Mouse (Mus musculus): ENCODE measurements around the gene Gsto1. TPM values are rescaled to one million over a fixed set of nuclear protein-coding genes. Genes with fewer than 3 reads are reported as not detected.
A peak's percentile ranks its signal among the peaks of the same experiment; 100 is the strongest.
"Not testable (repeated sequence)": the region's sequence is repeated elsewhere in the genome, so short reads cannot be mapped to it uniquely, and the experiment has no call there.

Gsto1 gene
- polyA plus RNA-seq, 1 experiment from 2014 or later, result 84.0 TPM

DNA sequence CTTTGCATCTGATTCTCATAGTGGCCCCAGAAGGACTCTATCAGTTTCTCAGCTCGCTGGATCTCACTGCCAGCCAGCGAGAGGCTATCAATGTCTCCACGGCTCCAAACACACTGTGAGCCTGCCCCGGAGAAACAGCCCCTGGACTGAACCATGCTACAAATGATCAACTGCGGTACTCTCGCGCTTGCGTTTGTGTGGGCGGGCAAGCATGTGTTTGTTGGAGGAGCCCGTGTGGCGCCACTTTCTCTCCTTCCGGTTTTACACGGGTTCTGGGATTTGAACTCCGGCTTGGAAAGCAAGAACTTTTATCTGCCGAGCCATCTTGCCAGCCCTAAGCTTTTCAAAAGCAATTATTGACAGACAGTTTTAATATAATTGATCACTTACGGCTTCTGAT lies 22.5 kb upstream of the Gsto1 start:
- Histone ChIP-seq H3K36me3 (no peaks in the 10 kb centered on the region), H3K9me3 (replicated peaks) (no peaks in the 10 kb centered on the region), H3K4me1 (replicated peaks) (peaks cover 7% of the 10 kb centered on the region), H3K4me3 (no peak overlapping the region), H3K9ac (no peak overlapping the region), H3K27me3 (replicated peaks) (peaks cover 7% of the 10 kb centered on the region), H3K4me2 (no peak overlapping the region), H3K27ac (ENCODE audit: poor library complexity, severe bottlenecking) (no peak overlapping the region)
- WGBS, result 77% methylated on average over 16 of the region's 16 CpGs
- no peak for ATAC-seq (ENCODE audit: insufficient number of reproducible peaks, low FRiP score)

DNA sequence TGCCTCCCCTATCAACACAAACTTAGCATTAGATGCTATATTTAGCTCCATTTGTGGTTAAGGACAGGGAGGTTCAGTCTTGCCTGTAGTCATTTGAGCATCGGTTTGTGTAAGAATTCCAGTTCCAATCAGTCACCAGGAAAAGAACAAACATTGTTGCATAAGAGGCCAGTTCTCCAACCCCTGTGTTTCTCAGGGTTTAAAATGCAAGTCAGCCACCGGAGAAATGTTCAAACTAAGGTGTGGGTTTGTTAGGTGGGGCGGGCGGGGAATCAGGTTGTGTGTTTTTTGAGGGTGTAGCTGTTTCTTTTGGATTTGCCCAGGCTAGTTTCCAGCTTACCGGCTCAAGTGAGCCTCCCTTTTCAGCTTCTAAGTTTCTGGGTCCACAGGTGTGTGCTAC lies 20.2 kb upstream of the Gsto1 start:
- Histone ChIP-seq H3K9ac (no peak overlapping the region), H3K4me2 (no peak overlapping the region), H3K36me3 (no peaks in the 10 kb centered on the region), H3K9me3 (replicated peaks) (no peaks in the 10 kb centered on the region), H3K27me3 (replicated peaks) (peaks cover 14% of the 10 kb centered on the region), H3K27ac (ENCODE audit: poor library complexity, severe bottlenecking) (no peak overlapping the region), H3K4me3 (no peak overlapping the region), H3K4me1 (replicated peaks) (peaks cover 10% of the 10 kb centered on the region)
- 83% methylated on average over 5 of the region's 5 CpGs for WGBS
- ATAC-seq (ENCODE audit: insufficient number of reproducible peaks, low FRiP score), result no peak

DNA sequence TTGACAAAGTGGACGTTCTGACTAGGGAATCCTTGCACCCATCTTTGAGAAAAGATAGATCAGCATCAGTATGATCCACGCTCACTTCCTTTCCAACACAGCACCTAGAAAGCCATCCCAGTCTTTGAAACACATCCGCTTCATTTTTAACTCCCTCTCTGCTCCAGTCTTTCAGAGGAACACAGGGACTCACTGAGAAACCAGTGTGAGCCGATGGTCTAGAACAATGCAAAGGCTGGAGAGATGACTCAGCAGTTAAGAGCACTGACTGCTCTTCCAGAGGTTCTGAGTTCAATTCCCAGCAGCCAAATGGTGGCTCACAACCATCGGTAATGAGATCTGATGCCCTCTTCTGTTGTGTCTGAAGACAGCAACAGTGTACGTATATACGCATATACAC lies 19.0 kb upstream of the Gsto1 start:
- WGBS, result 78% methylated on average over 7 of the region's 7 CpGs
- no peak overlapping the region for H3K4me2 ChIP-seq
- no peak overlapping the region for H3K27ac ChIP-seq (ENCODE audit: poor library complexity, severe bottlenecking)
- peaks cover 10% of the 10 kb centered on the region for H3K4me1 ChIP-seq (replicated peaks)
- no peaks in the 10 kb centered on the region for H3K36me3 ChIP-seq
- no peaks in the 10 kb centered on the region for H3K9me3 ChIP-seq (replicated peaks)
- no peak for ATAC-seq (ENCODE audit: insufficient number of reproducible peaks, low FRiP score)
- no peak overlapping the region for H3K4me3 ChIP-seq
- no peak overlapping the region for H3K9ac ChIP-seq
- peaks cover 20% of the 10 kb centered on the region for H3K27me3 ChIP-seq (replicated peaks)

DNA sequence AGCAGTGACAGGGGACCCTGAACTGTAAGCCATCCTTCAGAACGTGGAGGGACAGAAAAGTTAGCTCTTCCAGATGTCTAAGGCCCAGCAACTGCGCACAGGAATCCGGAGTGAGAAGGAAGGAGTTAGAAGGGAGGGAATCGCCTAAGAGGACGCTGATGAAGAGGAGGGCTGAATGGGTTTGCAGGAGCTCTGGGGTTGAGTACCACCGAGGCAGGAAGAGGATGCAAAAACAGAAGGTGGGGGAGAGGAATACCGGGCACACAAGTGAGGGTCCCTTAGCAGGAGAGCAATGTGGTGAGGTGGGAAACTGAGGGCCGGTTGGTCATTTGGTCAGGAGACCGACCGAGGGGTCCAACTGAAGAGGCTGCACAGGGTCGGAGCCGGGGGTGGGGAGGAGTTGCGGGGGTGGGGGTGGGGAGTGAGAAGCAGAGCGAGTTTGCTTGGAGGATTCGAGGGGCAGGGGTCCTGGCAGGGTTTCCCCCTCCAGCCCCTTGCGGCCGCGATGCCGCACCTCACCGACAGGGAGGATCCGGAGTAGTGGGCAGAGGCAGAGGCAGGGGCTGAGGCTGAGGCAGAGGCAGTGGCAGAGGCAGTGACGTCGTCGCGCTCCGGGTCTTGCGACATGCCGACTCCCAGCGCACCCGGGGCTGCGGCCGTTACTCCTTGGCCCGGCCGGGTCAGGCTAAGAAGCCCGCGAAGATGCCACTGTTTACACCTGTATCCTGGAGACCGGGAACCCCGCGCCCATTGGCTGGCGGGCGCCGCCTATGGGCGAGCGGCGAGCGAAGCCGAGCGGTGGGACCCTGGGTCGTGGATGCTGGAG lies 17.9 kb upstream of the Gsto1 start:
- peak; percentile 86 for ATAC-seq (ENCODE audit: insufficient number of reproducible peaks, low FRiP score)
- WGBS, result 3% methylated on average over 49 of the region's 49 CpGs

DNA sequence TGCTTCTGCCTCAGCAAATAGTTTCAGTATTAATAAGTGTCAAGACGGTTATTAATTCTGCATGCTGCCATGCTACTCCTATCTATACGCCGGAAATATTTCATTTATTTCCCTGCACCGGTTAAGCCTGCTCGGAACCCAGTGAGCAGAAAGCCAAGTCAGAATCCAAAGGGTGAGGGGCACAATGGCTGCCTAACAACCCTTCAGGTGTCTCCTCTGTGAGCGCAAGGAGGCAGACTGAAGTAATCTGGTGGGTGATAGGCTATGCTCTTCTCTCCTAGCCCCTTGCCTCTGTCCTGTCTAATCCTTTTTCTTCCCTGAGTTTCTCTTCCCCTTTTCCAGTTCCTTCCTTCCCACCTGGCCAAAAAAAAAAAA lies 17.3 kb upstream of the Gsto1 start:
- 2% methylated on average over 6 of the region's 6 CpGs for WGBS
- Histone ChIP-seq H3K4me2 (peak overlapping the region; percentile 98), H3K4me1 (replicated peaks) (peaks cover 10% of the 10 kb centered on the region), H3K36me3 (no peaks in the 10 kb centered on the region), H3K9ac (peak overlapping the region; percentile 60), H3K9me3 (replicated peaks) (no peaks in the 10 kb centered on the region), H3K27me3 (replicated peaks) (peaks cover 20% of the 10 kb centered on the region), H3K27ac (ENCODE audit: poor library complexity, severe bottlenecking) (no peak overlapping the region), H3K4me3 (peak overlapping the region; percentile 62)
- ATAC-seq (ENCODE audit: insufficient number of reproducible peaks, low FRiP score), result no peak

More for the DNA sequence above, 17.9 kb upstream of the Gsto1 start:
- H3K4me3 ChIP-seq, result peak overlapping the region; percentile 62
- no peak overlapping the region for H3K27ac ChIP-seq (ENCODE audit: poor library complexity, severe bottlenecking)
- H3K27me3 ChIP-seq (replicated peaks), result peaks cover 20% of the 10 kb centered on the region
- H3K9me3 ChIP-seq (replicated peaks), result no peaks in the 10 kb centered on the region
- H3K4me2 ChIP-seq, result peak overlapping the region; percentile 98
- H3K36me3 ChIP-seq, result no peaks in the 10 kb centered on the region
- peak overlapping the region; percentile 60 for H3K9ac ChIP-seq
- H3K4me1 ChIP-seq (replicated peaks), result peaks cover 10% of the 10 kb centered on the region

DNA sequence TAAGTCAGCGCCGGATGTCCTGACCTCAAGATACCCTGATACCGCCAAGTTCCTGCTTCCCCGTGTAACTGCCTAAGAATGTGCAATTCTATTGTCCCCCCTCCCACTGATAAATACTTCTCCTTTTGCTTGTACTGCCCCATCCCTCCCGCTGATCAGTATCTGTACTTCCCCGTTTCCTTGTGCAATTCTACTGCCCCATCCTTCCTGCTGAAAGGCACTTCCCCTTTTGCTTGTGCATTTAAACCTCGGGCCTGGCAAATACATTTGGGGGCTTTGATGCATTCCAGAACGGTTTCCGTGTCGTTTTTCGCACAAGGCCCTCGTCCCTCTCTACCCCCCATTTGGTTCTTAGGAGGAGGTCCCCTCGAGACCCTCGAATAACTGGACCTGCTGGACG lies 13.5 kb upstream of the Gsto1 start:
- WGBS, result 65% methylated on average over 15 of the region's 15 CpGs
- H3K4me1 ChIP-seq (replicated peaks), result peaks cover 10% of the 10 kb centered on the region
- not testable (repeated sequence) for ATAC-seq (ENCODE audit: insufficient number of reproducible peaks, low FRiP score); H3K36me3 ChIP-seq; H3K4me2 ChIP-seq; H3K27ac ChIP-seq (ENCODE audit: poor library complexity, severe bottlenecking); H3K9ac ChIP-seq; H3K9me3 ChIP-seq (replicated peaks); H3K4me3 ChIP-seq
- peaks cover 20% of the 10 kb centered on the region for H3K27me3 ChIP-seq (replicated peaks)

DNA sequence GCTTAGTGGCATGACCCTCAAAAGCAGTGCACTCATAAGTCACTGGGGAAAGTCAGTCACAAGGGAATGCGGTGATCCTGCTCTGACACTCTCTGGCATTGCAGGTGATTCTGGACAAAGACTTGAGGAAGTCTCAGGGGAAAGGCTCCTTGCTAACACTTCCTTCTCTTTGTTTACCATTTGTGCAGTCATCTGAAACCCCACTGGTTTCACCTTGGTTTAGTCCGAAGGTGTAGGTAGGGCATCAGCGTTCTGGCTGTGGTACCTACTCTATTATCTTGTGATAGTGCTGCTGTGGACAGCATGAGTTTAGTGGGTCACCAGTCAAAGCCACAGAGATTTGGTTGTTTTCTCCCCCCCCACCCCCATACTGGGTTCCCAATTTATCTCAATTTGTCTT lies 5.0 kb upstream of the Gsto1 start:
- Histone ChIP-seq H3K9ac (no peak overlapping the region), H3K27me3 (replicated peaks) (no peaks in the 10 kb centered on the region; the same call in 1 of the 2 replicates), H3K4me3 (no peak overlapping the region), H3K9me3 (replicated peaks) (no peaks in the 10 kb centered on the region), H3K36me3 (no peaks in the 10 kb centered on the region), H3K4me2 (no peak overlapping the region), H3K27ac (ENCODE audit: poor library complexity, severe bottlenecking) (no peak overlapping the region), H3K4me1 (replicated peaks) (peaks cover 10% of the 10 kb centered on the region)
- WGBS, result 83% methylated on average over 3 of the region's 3 CpGs
- ATAC-seq (ENCODE audit: insufficient number of reproducible peaks, low FRiP score), result no peak

DNA sequence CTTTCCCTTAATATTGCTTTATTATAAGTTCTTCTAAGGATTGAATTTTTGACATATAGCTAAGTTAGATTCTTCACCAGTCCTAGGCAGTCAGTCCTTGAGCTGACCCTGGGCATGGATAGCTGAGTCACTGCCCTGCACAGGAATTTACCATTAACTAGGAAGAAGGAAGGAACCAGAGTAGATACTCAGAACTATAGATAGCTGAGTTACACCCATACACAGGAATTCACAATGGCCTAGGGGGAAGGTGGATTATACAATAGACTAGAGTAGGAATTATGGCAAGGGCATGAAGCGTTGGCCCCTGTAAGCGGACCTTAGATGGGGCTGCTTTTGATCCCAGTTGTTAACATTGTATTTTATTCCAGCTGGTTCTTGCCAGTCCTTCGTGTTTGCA lies 2.6 kb upstream of the Gsto1 start:
- H3K4me1 ChIP-seq (replicated peaks), result peaks cover 13% of the 10 kb centered on the region
- H3K9ac ChIP-seq; H3K27ac ChIP-seq (ENCODE audit: poor library complexity, severe bottlenecking); H3K4me2 ChIP-seq; H3K36me3 ChIP-seq; ATAC-seq (ENCODE audit: insufficient number of reproducible peaks, low FRiP score); H3K27me3 ChIP-seq (replicated peaks); H3K9me3 ChIP-seq (replicated peaks); H3K4me3 ChIP-seq: not testable (repeated sequence)
- WGBS, result 80% methylated on average over 3 of the region's 3 CpGs

DNA sequence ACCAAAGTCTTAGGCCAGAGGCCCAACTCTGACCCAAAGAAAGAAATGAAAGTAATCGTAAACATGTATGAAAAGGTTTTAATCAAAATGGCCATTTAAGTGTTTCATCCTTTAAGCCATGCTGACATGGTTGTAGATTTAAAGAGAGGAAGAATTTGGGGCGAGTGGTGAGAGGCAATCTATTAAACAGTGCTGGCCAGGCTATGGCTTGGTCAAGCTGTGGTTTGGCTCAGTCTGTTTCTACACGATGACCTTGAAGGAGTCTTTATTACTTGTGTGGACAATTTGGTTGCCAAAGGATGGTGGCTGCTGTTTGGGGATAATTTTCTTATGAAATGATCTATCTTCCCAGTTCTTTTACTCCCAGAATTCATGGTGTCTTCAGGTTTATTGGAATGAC lies 1.7 kb upstream of the Gsto1 start:
- no peak overlapping the region for H3K27ac ChIP-seq (ENCODE audit: poor library complexity, severe bottlenecking)
- H3K4me2 ChIP-seq, result no peak overlapping the region
- ATAC-seq (ENCODE audit: insufficient number of reproducible peaks, low FRiP score), result no peak
- WGBS, result 83% methylated on average over 3 of the region's 3 CpGs
- peaks cover 13% of the 10 kb centered on the region for H3K4me1 ChIP-seq (replicated peaks)
- no peaks in the 10 kb centered on the region; the same call in 1 of the 2 replicates for H3K27me3 ChIP-seq (replicated peaks)
- H3K4me3 ChIP-seq, result no peak overlapping the region
- H3K9me3 ChIP-seq (replicated peaks), result no peaks in the 10 kb centered on the region
- H3K36me3 ChIP-seq, result no peaks in the 10 kb centered on the region
- no peak overlapping the region for H3K9ac ChIP-seq

DNA sequence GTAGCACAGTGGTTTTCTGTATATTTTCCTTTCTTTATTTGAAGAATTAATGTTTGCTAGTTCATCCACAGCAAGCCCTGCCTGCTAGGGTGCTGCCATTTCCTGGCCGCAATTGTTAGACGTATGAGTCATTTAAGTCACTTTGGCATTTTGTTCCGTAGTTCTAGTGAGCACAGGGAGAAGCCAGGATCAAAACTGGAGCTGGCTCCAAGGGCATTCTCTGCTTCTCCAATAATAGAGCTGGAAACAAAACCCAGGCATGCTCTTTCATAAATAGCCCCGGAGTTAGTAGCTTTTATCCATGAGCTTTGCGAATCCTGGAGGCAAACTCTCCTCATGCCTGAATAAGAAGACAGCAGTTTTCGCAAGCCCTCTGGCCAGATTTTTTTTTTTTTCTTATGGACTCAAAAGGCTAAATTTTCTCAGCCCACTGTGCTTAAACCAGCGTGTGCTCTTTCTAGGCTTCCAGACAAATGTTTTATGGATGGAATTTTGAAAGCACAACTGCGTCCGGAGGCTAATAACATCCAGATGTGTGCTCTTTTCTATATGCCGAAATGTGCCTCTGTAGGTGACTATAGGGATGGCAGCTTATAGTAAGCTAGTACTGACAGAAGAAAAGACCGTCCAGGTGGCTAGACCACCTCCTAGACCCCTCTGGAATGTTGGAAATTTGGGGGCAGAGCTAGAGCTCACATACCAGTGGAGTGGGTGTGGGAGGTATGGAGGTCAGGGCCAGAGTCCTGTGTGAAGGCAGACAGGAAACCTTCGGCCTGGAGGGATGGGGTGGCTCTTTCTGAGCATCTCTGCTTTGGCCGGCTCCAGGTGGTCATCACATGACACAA lies 597 bp upstream of the Gsto1 start:
- Histone ChIP-seq H3K4me2 (peak overlapping the region; percentile 99), H3K27ac (ENCODE audit: poor library complexity, severe bottlenecking) (peak overlapping the region; percentile 20; the same call in 1 of the 2 replicates)

More for the DNA sequence above, 597 bp upstream of the Gsto1 start:
- peaks cover 13% of the 10 kb centered on the region for H3K4me1 ChIP-seq (replicated peaks)
- H3K27me3 ChIP-seq (replicated peaks), result no peaks in the 10 kb centered on the region; the same call in 1 of the 2 replicates
- H3K36me3 ChIP-seq, result peaks cover 6% of the 10 kb centered on the region
- H3K9ac ChIP-seq, result peak overlapping the region; percentile 82; the same call in 1 of the 2 replicates
- peak overlapping the region; percentile 68 for H3K4me3 ChIP-seq
- no peaks in the 10 kb centered on the region for H3K9me3 ChIP-seq (replicated peaks)
- 22% methylated on average over 13 of the region's 13 CpGs for WGBS
- ATAC-seq (ENCODE audit: insufficient number of reproducible peaks, low FRiP score), result peak; percentile 62

Data from heart, embryonic 12.5 days (tissue).